Mouse (Mus musculus) G1E (cell line): ENCODE measurements at regions not wholly inside any gene's neighbourhood (a gene's known extent, or its start where the extent isn't known, plus 50 kb on each side); places are given as distances from the start of the nearest gene placed in this dataset.

Experiments used
- CTCF ChIP-seq: IDR thresholded peaks from 2 replicates; pipeline ENCODE4 v1.5.1; 2012; ENCODE audit warnings: low read depth, low read length, inconsistent platforms, mixed read lengths
- GATA1 ChIP-seq: IDR thresholded peaks from 2 replicates; pipeline ENCODE4 v1.6.1; 2012; ENCODE audit warnings: borderline replicate concordance, low read length, inconsistent platforms, mixed read lengths

GRCm38 (mm10) chr14:59051478-59051879 is 91.2 kb downstream of the 1700129C05Rik start:
- TF ChIP-seq CTCF (no peak), GATA1 (no peak)
